Mouse (Mus musculus) spleen, postnatal 4 days (tissue): ENCODE results near the gene Marcks.
"Not testable (repeated sequence)": the region's sequence is repeated elsewhere in the genome, so short reads cannot be mapped to it uniquely, and the experiment has no call there.

Experiments
- DNase-seq, 2 experiments: peaks; one replicate each; pipeline ENCODE4 v3.0.0; 2022; ENCODE audit warnings: low spot score in 2 of 2

The Marcks gene

DNA sequence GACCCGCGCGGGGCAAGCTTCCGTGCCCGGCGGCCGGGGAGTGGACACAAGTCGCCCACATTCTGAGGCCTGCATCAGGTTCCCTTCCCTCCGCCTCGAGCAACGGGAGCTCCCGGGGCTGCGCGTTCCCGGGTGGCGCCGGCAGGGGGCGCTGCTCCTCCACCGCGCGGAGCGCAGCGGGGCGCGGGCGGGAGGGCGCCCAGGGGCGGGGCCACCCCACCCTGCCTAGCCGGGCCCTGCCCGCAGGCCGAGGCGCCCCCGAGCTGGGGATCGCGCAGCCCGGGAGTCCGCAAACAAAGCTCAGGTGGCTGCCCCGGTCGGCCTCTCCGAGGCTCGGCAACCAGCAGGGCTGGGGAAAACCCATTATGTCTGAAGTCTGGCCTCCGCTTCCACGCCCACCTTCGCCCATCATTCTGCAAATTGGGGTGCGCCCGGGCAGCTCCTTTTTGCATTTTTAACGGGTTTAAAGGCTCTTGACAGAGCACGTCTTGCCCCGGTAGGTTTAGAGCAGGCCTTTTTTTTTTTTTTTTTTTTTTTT lies 1.7 kb downstream of the Marcks start:
- DNase-seq, result peak; percentile 86 to 97

DNA sequence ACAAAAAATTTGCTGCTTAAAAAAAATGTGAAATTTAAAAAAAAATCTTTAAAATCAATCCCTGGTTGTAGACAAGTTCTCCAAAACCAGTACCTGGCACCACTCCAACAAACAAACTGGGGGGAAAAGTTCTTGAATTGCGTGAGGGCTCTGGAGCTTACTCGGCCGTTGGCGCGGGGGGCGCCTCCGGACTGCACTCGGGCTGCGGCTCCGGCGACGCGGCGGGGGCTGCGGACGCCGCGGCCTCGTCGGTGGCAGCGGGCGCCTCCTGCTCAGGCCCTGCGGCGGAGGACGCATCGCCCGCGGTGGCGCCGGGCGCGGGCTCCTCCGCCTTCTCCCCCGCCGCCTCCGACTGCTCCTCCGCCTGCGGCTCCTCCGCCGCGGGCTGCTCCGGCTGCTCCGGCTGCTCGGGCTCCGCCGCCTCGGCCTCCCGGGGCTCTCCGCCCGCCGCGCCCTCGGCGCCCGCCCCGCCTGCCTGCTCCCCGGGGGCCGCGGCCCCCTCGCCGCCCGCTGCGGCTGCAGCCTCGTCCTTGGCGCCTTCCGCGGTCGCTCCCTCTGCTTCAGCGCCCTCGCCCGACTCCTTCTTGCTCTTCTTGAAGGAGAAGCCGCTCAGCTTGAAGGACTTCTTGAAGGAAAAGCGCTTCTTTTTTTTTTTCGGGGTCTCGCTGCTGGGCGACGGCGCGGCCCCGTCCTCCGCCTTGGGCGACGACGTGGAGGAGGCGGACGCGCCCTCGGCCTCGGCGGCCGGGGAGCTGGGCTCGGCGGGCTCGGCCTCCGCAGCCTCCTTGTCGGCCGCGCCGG lies 2.6 kb downstream of the Marcks start:
- DNase-seq, result peak in 1 of 2 experiments; percentile 30

DNA sequence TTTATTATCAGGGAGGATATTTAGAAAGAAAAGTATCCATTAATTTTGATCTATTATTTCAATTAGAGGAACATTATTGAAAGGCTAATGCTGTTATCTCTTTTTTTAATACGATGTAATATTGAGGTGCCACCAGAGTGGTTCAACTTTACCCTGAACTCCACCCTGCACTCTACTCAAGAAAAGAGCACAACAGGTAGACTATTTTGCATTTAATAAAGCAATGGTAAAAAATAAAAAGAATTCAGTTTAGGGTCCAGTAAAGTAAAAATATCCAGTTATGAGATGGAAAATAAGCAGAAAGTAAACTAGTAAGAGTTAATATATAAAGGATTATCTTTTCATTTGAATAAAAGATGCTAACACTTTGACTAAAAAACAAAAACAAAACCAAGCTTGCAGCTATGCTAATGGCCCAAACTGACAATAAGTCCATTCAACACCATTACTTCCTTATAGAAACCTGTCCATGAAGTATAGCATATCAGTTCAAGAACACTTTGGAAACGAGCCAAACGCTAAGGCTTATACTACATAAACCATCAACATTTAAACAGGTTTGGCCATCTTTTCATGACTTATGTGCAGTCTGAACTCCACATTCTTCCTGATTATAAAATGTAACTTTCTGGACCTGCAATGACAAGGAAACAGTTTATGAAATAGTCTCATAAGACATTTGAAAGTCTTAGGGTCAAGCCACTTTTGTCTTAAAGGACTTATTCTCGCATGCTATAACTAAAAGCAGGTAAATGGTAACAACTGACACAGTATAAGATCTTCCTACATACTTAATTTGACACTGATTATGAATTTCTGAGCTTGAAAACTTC lies 4.6 kb downstream of the Marcks start:
- DNase-seq, result no peak

- DNase-seq, result no peak
Observed at GRCm38 (mm10) chr10:37132671-37133070, 6.0 kb downstream of the Marcks start.

DNA sequence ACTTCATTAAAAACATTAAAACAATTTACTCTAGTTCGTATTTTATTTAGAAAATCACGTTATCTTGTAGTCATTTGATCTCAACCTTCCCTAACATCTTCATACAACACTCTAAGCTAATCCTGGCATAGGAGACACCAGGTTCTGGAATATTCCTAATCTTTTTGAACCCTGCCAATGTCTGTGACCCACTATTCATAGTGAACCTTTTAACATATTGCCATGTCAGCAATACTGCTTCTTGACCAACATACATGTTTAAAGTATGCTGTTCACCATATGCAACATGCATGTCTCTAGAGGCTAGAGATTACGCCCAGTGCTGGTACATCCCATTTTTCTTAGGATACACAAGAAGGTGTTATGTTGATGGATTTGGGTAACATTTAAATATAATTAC lies 9.1 kb downstream of the Marcks start:
- DNase-seq, result no peak

- no peak for DNase-seq
Observed at GRCm38 (mm10) chr10:37115329-37115728, 23.4 kb downstream of the Marcks start.

DNA sequence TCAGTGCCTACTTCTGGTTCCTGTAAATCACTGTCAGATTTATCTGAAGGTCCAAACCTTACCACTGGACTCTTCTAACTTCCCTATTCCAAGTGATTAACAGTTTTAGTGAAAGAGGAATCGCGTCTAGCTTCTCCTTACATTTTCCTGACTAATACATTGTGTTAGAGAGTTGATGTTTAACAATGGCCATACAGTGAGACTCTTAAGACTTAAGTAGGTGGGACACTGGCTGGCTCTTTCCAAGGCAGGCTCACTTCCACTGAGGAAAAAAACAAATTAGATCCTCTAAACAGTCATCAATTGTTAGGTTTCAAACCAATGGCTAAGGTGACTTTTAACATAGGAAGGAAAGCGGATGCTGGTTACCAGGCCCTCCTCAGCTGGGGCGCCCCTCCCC lies 25.9 kb downstream of the Marcks start:
- no peak for DNase-seq

GRCm38 (mm10) chr10:37112362-37112761 lies 26.4 kb downstream of the Marcks start:
- DNase-seq, result no peak

- no peak for DNase-seq
Observed at GRCm38 (mm10) chr10:37111432-37111831, 27.3 kb downstream of the Marcks start.

DNA sequence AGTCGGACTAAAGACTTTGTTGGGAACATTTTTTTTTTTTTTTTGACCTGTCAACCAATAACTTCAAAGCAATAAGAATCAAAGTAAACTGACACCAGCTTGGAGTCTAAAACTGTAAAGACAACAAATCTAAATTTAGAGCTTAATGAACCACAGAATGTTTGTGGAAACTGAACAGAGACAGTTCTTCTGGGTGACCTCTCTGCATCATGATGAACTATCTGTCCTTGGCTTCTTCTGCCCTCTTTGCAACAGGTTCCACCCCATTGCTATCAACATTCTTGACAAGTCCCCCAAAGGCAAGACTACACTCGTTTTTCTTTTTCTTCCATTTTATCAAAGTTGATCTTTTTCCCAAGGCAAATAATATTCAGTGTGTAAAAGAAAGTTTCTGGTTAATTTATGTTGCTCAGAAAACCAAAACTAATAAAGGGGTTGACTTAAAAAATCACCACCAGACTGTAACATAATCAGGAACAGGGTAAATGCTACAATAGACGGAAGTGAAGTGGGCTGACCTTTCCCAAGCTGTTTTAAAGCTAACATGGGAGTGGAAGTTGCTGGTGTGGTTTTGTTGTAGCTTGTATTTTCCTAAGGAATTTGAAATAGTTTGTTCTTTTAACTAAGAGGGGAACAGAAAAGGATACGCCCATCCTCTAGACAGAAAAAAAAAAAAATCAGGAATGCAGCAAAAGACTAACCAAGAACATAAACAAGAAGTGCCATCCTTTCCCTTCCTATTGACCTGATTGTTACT lies 31.7 kb downstream of the Marcks start:
- no peak for DNase-seq

DNA sequence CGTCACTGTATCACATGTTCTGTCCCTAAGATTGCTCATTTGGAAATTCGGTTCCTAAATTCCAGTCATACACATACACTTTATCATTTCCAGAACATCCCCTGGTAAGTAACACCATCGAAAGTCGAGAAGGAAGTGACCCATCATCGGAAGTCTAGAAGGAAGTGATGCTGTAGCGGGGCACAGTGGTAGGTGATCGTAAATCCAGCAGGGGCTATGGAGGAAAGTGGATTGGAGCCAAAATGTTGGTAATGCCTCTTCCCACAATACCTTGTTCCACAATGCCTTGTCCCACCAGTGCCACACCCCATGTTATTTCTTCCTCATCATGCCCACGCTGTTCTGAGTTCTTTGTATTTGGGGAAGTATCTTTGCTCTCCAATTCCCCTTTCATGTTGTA lies 32.4 kb downstream of the Marcks start:
- DNase-seq, result no peak

DNA sequence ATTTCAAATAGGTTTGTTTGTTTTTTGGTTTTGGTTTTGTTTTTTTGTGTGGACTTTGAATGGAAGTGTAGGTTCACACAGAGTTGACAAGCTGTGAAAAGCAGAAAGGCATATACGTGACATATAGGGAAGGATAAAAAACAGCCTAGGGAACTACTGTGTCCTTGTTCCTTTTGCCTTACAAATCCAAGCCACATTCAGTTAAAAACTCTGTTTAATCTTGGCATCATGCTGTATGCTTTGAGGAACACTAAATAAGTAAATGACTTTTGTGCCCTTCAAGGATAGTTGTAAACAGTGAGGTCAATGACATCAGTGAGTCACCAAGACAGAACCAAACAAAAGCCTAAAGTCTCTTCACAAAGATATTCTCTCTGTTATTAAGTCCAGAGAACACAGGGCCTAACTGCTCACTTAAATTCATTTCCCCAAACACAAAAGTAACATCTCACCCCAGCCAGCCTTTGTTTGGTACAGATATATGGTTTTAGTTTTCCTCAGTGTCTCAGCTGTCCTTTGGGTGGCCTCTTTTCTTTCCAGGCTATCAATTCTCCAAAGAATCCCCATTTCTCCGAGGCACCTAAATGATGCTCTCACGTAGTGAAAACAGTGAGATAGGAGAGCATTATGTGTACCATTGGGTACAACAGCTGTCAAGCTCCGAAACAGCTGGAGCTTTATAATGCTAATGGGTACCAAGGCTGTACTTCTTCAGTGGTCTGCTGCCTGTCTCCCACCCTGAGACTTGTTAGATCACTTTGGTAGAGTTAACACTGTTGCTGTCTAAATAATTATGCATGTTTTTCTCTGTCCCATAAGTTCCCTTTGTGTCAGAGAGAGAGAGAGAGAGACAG lies 36.3 kb downstream of the Marcks start:
- no peak for DNase-seq

GRCm38 (mm10) chr10:37101733-37102132 lies 37.0 kb downstream of the Marcks start:
- no peak for DNase-seq

DNA sequence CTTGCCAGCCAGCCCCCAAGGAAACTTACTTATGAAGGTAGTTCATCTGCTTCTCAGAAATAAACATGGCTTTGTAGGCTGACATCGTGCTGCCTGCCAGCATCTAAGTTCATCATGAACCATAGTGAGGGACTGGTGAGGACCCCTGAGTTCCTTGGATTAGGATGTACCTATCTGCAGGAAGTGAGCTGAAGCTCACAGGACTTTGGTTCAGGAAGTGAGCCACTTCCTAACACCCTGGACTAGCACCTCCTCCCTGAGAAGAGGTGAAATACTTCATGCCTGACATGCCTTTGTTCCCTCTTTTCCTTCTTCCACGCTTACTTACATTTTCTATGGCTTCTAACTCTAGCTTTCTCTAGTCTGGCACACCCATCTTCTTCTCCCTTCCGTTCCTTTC lies 42.2 kb downstream of the Marcks start:
- DNase-seq, result no peak

DNA sequence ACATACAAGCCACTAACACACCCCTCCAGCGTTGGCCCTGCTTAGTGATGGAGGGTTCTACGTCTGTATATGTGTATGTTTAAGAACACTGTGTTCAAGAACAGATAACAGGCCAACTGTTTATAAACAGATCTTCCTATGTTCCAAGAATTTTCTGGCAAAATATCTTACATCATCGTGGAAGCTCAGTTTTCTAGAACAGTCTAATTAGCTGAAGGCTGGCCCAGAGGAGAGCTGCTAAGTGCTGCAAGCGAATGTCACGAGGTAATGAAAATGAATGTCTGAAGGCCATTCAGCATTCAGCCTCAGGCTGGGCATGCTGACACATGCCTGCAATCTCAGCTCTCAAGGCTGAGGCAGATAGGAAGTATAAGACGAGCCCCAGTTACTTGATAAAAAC lies 42.9 kb downstream of the Marcks start:
- DNase-seq, result no peak

- DNase-seq, result no peak
Observed at GRCm38 (mm10) chr10:37093306-37093705, 45.4 kb downstream of the Marcks start.

- DNase-seq, result no peak
Observed at GRCm38 (mm10) chr10:37090411-37090810, 48.3 kb downstream of the Marcks start.

- DNase-seq, result not testable (repeated sequence)
Observed at GRCm38 (mm10) chr10:37084071-37084470, 54.6 kb downstream of the Marcks start.
